Mouse (Mus musculus) adrenal gland, postnatal 25 days (tissue): Measurements from ENCODE around the gene Cenpu. TPM values are rescaled to one million over a fixed set of nuclear protein-coding genes. Genes with fewer than 3 reads are reported as not detected.

Experiments
- DNase-seq: peaks from one replicate; pipeline ENCODE4 v3.0.0; 2021; ENCODE audit warnings: mixed read lengths
- long read RNA-seq: library from polyadenylated mRNA; stranded (forward); transcript quantifications from one replicate; pipeline ENCODE4 v2.0.0, GENCODE M21; 2021
- total RNA-seq: library from RNA; stranded (reverse); gene quantifications from 2 replicates; pipeline ENCODE4 v1.2.3, GENCODE M21; 2021

The Cenpu gene
- 1.2 and 4.2 TPM in 2 replicates for total RNA-seq
- long read RNA-seq, partial matches to known transcripts = 0 of 3 reads
- long read RNA-seq, other reads (novel, unspliced or antisense) = 0 of 3 reads

DNA sequence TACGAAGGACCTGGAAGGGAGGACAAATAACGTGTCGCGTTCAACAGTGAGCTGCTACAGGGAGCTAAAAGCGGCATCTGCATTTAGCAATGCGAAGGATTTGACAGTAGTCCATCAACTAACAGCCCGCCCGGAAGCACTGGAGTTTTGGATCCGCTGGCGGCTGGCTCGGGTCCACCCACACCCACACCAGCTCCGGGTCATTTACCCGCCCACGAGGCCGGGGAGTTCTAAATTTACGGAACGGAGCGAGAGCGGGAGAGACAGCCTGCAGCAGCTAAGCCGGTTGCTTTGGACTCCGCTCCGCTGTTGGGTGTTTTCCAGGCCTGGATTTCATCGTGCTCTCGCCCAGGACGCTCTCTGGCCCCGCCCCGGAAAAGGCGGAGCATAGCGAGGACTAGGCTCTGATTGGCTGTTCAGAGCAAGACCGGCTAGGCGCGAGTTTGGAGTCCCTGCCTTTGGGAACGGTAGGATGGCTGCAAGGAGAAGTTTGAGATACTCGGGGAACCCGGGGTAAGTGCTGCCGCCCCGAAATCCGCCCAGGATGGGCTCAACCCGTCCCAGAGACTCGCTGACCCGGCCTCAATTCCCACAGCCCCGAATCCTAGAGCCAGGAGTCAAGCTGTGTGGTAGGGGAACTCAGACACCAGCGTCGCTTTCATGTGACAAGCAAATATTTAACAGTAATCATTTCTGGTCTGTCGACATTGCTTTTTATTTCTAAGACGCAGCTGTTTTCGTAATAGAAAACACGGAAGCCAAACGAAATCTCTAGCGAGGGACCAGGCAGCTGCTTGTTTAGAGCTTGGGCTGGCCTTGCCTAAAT, at the start of gene Cenpu:
Gene Cenpu (plus strand): TSS at position 414 of the 826 bp plus-strand sequence.
- DNase-seq = peak; percentile 98

GRCm38 (mm10) chr8:46502333-46503071, 49.3 kb upstream of the Cenpu start:
- no peak for DNase-seq

DNA sequence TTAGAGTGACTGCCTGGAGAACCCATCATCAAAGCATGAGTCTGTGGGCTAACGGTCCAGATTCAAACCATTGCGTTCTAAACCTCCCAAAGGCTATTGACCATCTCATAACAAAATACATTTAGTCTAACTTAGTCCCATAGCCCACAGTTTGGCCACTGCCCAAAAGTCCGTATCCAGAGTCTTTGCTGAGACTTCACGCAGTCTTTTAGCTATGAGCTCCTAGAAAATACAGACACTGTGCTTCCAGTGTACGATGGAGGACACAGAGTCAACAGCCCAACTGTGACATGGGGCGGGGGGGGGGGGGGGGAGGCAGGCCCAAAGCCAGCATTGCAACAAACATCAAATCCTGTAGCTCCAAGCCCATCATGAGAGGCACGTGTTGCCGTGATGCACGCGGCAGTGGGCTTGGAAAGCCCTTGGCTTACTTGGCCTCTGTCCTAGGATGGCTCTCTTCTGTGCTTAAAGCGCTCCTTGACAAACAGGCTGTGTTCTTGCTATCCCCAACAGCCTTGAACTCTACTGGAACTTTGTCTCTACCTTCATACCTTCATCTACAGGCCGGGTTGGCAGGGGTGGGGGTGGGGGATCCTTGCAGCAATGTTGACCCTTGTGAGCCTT, 48.6 kb upstream of the Cenpu start:
- no peak for DNase-seq

DNA sequence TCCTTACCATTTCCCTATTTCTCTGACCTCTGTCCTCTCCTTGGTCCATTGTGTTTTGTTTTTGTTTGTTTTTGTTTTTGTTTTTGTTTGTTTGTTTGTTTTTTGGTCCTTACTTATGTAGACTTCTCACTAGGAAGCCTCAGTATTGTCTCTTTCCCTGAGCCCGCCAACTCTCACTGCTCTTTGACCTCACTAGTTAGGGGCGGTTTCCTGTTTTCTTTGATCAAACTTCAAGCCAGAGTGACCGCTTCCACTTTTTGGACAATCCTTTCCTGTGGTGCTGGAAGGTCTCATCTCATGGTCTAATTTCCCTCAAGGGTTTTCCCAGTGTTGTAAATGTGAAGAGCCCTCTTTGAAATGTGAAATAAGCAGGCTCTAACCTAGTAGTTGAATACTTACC, 47.6 kb upstream of the Cenpu start:
- no peak for DNase-seq

GRCm38 (mm10) chr8:46508488-46509395, 43.1 kb upstream of the Cenpu start:
- no peak for DNase-seq

GRCm38 (mm10) chr8:46509474-46509873, 42.4 kb upstream of the Cenpu start:
- DNase-seq = no peak

- DNase-seq = no peak
Observed at GRCm38 (mm10) chr8:46511336-46511735, 40.5 kb upstream of the Cenpu start.

DNA sequence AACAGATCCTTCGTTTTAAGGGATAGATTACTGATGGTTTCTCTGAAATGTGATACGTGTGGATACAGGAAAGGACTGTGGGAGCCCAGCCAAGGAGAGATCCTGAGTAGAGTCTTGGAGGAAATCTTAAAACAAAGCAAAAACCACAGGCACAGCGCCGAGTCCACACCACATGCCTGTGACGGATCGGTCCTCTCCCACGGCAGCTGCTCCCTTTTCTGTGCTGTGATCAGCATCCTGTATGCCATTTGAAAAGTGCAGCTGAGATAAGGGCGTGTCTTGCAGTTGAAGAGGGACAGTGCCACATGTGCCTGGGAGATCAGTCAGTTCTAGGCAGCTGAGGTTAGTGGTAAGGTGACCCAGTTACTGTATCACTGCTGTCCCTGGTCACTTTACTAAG, 39.3 kb upstream of the Cenpu start:
- DNase-seq = no peak

DNA sequence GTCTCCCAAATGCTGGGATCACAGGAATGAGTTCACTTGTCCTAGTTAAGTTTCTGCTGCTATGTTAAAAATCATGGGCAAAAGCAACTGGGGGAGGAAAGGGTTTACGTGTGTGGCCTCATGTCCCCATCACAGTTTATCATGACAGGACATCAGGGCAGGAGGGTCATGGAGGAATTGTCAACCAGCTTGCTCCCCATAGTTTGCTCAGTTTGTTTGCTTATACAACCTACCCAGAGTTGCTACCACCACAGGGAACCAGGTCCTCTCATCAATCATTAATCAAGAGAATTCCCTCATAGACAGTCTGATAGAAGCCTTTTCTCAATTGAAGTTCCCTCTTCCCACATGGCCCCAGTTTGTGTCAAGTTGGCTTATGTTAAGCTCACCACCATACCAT, 37.8 kb upstream of the Cenpu start:
- DNase-seq = no peak

DNA sequence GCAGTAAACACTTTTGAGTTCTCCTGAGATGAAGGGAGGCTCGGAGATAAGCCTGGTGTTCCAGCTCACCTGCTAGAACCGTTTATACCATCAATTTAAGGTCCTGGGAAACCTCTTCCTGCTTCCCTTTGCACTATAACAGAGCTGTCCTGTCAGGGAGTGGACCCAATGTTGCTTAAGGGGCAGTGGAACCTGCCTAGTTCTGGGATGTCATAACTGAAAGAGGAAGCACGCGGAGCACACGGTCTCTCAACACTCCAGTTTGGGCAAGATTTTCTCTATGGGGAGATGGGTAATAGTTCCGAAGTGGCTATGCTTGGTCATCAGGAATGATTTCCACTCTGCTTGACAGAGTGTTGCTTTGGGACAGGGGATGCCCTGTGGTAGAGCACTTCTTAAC, 31.2 kb upstream of the Cenpu start:
- DNase-seq = no peak

- no peak for DNase-seq
Observed at GRCm38 (mm10) chr8:46526098-46526497, 25.7 kb upstream of the Cenpu start.

GRCm38 (mm10) chr8:46526821-46527220, 25.0 kb upstream of the Cenpu start:
- DNase-seq = no peak

DNA sequence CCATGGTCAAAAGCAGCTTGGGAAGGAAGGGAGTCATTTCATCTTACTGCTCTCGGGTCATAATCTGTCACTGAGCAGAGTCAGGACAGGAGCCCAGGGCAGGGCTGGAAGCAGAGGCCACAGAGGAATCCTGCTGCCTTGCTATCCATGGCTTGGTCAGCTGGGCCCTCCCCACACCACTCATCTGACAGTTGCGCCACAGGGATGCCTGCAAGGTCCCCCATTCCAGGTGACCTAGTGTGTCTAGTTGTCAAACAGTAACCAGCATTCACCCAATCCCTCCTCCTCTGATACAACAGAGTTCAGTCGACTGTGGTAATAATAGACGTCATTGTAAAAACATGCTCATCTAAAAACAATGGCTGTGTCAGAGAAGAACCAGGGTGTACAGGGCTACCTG, 22.3 kb upstream of the Cenpu start:
- DNase-seq = no peak

GRCm38 (mm10) chr8:46530541-46530940, 21.3 kb upstream of the Cenpu start:
- DNase-seq = no peak

DNA sequence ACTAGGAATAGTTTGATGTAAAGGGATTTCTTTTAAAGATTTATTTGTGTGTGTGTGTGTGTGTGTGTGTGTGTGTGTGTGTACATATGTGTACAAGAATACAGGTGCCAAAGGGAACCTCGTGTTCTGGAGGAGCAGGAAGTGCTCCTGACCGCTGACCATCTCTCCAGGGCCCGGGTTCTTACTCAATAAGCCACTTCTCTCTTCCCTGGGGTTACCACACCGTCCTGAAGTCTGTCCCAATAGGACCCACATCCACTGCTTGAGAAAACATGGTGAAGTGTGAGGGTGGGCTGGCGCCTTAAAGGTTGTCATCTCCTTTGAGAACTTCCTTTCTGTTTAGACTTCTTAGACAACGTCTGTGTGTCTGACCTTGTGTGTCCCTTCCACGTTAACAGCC, 17.9 kb upstream of the Cenpu start:
- DNase-seq = no peak

- peak; percentile 38 for DNase-seq
Observed at GRCm38 (mm10) chr8:46539701-46540100, 12.1 kb upstream of the Cenpu start.

DNA sequence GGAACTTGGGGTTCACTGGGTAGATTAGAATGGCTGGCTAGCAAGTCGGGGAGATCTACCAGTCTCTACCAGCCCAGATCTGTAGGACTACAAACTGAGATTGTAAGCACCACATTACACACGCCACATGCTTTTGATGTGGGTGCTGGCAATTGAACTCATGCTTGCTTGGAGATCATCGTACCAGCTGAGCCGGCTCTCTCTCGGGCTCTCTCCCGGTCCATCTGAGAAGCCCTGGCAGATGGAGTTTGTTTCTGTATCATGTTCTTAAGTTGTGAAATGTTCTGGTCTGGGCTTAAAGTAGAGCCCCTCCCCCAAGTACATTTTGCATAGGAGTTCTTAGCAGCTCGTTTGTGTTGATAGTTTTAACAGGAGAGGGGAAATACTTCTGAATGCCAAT, 8.6 kb upstream of the Cenpu start:
- no peak for DNase-seq

GRCm38 (mm10) chr8:46543662-46544061, 8.2 kb upstream of the Cenpu start:
- DNase-seq = no peak

- DNase-seq = no peak
Observed at GRCm38 (mm10) chr8:46545854-46546253, 6.0 kb upstream of the Cenpu start.

DNA sequence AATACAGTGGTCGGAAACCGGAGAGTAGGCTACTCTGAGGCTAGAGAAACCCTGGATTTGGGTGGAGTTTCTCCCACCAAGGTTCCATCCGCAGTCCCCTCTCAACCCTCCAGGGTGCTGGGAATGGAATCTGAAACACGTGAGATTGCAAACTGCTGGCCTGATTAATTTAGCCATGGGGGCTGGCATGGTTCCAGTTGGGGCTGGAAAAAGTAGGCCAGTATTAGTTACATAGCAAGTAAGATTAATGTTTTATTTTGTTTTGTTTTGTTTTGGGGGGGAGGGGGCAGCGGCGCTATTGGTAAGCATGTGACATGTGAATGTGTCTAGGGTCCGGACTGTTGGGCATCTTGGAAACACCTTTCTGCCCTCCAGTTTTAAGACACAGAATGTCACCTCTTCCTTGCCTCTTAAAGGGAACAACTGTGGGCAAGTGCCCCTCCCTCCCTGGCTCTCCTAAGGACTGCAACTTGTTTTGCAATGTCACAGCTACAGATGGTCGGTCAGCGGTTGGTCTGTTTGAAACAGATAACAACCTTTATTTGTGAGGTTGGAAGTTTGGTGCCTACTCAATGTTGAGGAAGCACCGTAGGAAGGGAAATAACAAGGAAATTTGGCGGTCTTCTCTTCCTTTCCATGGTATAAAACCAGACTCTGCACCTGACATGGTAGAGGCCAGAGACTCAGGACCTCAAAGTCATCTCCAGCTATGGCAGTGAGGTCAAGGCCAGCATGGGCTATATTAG, 5.2 kb upstream of the Cenpu start:
- DNase-seq = peak; percentile 58

- DNase-seq = no peak
Observed at GRCm38 (mm10) chr8:46547245-46547644, 4.6 kb upstream of the Cenpu start.
